In genomic region chr3:17582487-17582886, GRCm38 (mm10) we compare ENCODE assay signal across 14 mouse cellular contexts.
A peak's percentile ranks its signal among the peaks of the same experiment; 100 is the strongest.
DNase-seq lines count a peak whose midpoint lies in the region; ATAC-seq and TF ChIP-seq lines count a peak whose summit lies in the region.
"Had no signal": no experiment of that assay in that cellular context is flagged by ENCODE, and none has a peak within 500 bp of the region (broad histone marks: within the 10 kb centered on the region; RNA-seq: fewer than 3 reads in every experiment).

No protein-coding gene starts in this region.

- H3K9ac ChIP-seq in forebrain, embryonic 13.5 days: no peak overlapping the region
- 0 out of 2 replicates have a peak overlapping the region, but pooled peaks have one; percentile 29 for H3K9ac ChIP-seq in hindbrain, embryonic 15.5 days
- no peak overlapping the region for H3K9ac ChIP-seq in midbrain, postnatal 0 days (replicated peaks; ENCODE audit: low read length, poor library complexity, severe bottlenecking)
- no peak overlapping the region for H3K9ac ChIP-seq in lung, postnatal 0 days (replicated peaks; ENCODE audit: low read depth)
- H3K9ac ChIP-seq: heart, embryonic 15.5 days; lung, embryonic 14.5 days had no signal

- H3K4me3 ChIP-seq in forebrain, embryonic 13.5 days: no peak overlapping the region
- H3K4me3 ChIP-seq in hindbrain, embryonic 15.5 days: no peak overlapping the region
- no peak overlapping the region for H3K4me3 ChIP-seq in midbrain, postnatal 0 days (ENCODE audit: low read depth, low read length)
- no peak overlapping the region for H3K4me3 ChIP-seq in lung, postnatal 0 days (ENCODE audit: low read depth, low read length)
- H3K4me3 ChIP-seq: heart, embryonic 15.5 days; layer of hippocampus, adult 2 months had no signal

- peak overlapping the region; percentile 32 for H3K4me2 ChIP-seq in forebrain, embryonic 13.5 days
- peak overlapping the region; percentile 33 for H3K4me2 ChIP-seq in hindbrain, embryonic 15.5 days
- no peak overlapping the region; the same call in 1 of the 2 replicates for H3K4me2 ChIP-seq in midbrain, postnatal 0 days (ENCODE audit: low read depth, low read length, poor library complexity, severe bottlenecking)
- no peak overlapping the region for H3K4me2 ChIP-seq in lung, postnatal 0 days (replicated peaks; ENCODE audit: low read depth, low read length)
- H3K4me2 ChIP-seq: heart, embryonic 15.5 days; lung, embryonic 14.5 days had no signal

- peak overlapping the region; percentile 60 for H3K27ac ChIP-seq in forebrain, embryonic 13.5 days
- peak overlapping the region; percentile 84 for H3K27ac ChIP-seq in hindbrain, embryonic 15.5 days (replicated peaks)
- H3K27ac ChIP-seq in midbrain, postnatal 0 days (ENCODE audit: low read depth, low read length): peak overlapping the region; percentile 74
- H3K27ac ChIP-seq in lung, postnatal 0 days (ENCODE audit: low read length): no peak overlapping the region
- H3K27ac ChIP-seq: heart, embryonic 15.5 days; layer of hippocampus, adult 2 months had no signal

- TF ChIP-seq CTCF in midbrain, postnatal 0 days (IDR thresholded peaks at IDR 0.05): no peak
- TF ChIP-seq CTCF in lung, postnatal 0 days (IDR thresholded peaks at IDR 0.05): no peak

- 19% methylated on average over 9 of the region's 9 CpGs for WGBS in forebrain, embryonic 13.5 days
- 16% methylated on average over 9 of the region's 9 CpGs for WGBS in hindbrain, embryonic 15.5 days
- 13% methylated on average over 9 of the region's 9 CpGs for WGBS in midbrain, postnatal 0 days
- 46% methylated on average over 9 of the region's 9 CpGs for WGBS in lung, postnatal 0 days

- H3K4me1 ChIP-seq in forebrain, embryonic 13.5 days: no peaks in the 10 kb centered on the region
- H3K4me1 ChIP-seq in hindbrain, embryonic 15.5 days (replicated peaks): no peaks in the 10 kb centered on the region
- H3K4me1 ChIP-seq in midbrain, postnatal 0 days (ENCODE audit: insufficient read depth, low read length): peaks cover 3% of the 10 kb centered on the region; the same call in 1 of the 2 replicates
- H3K4me1 ChIP-seq in lung, postnatal 0 days (ENCODE audit: insufficient read depth, low read depth, low read length): no peaks in the 10 kb centered on the region
- H3K4me1 ChIP-seq: heart, embryonic 15.5 days had no signal

- H3K9me3 ChIP-seq in forebrain, embryonic 13.5 days (replicated peaks): no peaks in the 10 kb centered on the region
- H3K9me3 ChIP-seq in hindbrain, embryonic 15.5 days: no peaks in the 10 kb centered on the region
- H3K9me3 ChIP-seq in midbrain, postnatal 0 days (ENCODE audit: low read length): no peaks in the 10 kb centered on the region
- no peaks in the 10 kb centered on the region for H3K9me3 ChIP-seq in lung, postnatal 0 days (ENCODE audit: low read length)
- H3K9me3 ChIP-seq: heart, embryonic 15.5 days had no signal

- H3K36me3 ChIP-seq in forebrain, embryonic 13.5 days (ENCODE audit: poor library complexity, severe bottlenecking): no peaks in the 10 kb centered on the region
- no peaks in the 10 kb centered on the region for H3K36me3 ChIP-seq in hindbrain, embryonic 15.5 days
- H3K36me3 ChIP-seq in midbrain, postnatal 0 days (ENCODE audit: insufficient read depth, low read length): no peaks in the 10 kb centered on the region
- no peaks in the 10 kb centered on the region for H3K36me3 ChIP-seq in lung, postnatal 0 days (ENCODE audit: insufficient read depth, low read length)
- H3K36me3 ChIP-seq: heart, embryonic 15.5 days had no signal

- H3K27me3 ChIP-seq in forebrain, embryonic 13.5 days: no peaks in the 10 kb centered on the region
- H3K27me3 ChIP-seq in hindbrain, embryonic 15.5 days: no peaks in the 10 kb centered on the region
- no peaks in the 10 kb centered on the region for H3K27me3 ChIP-seq in midbrain, postnatal 0 days (ENCODE audit: insufficient read depth, low read length)
- H3K27me3 ChIP-seq in lung, postnatal 0 days (replicated peaks; ENCODE audit: insufficient read depth, low read length): no peaks in the 10 kb centered on the region
- H3K27me3 ChIP-seq: heart, embryonic 15.5 days had no signal

- 0 out of 2 replicates have a peak, but pooled peaks have one; percentile 57 for ATAC-seq in forebrain, embryonic 13.5 days
- no peak for ATAC-seq in hindbrain, embryonic 15.5 days (ENCODE audit: low FRiP score, low read depth)
- ATAC-seq in midbrain, postnatal 0 days (ENCODE audit: low FRiP score): peak; percentile 70
- ATAC-seq in cerebellum, adult (ENCODE audit: insufficient number of reproducible peaks, low FRiP score, low TSS enrichment): no peak
- no peak for ATAC-seq in lung, postnatal 0 days

- no peak for TF ChIP-seq EP300 in lung, postnatal 0 days (IDR thresholded peaks at IDR 0.05)

- peak; percentile 42 for DNase-seq in embryo, embryonic 11 days
- DNase-seq in midbrain, postnatal 0 days (ENCODE audit: low spot score): peak; percentile 72
- no peak for DNase-seq in lung, postnatal 0 days (ENCODE audit: low spot score)
- DNase-seq in urinary bladder, postnatal 36 days (ENCODE audit: low spot score in 2 of 2): no peak
- DNase-seq: cerebellum, postnatal 14 days; liver; lung, embryonic 14.5 days; right cerebral cortex, postnatal 25 days; thymus, adult 18-20 months had no signal

Comparison
In these comparisons a context has a peak if more than half of its experiments do, and no peak if none do; other contexts are left out.
1. DNase-seq: peak in embryo, embryonic 11 days (single experiment) and midbrain, postnatal 0 days (single experiment); none in lung, postnatal 0 days (single experiment) and urinary bladder, postnatal 36 days (0 of 2).
2. ATAC-seq: peak in forebrain, embryonic 13.5 days (single experiment) and midbrain, postnatal 0 days (single experiment); none in hindbrain, embryonic 15.5 days (single experiment), cerebellum, adult (single experiment) and lung, postnatal 0 days (single experiment).
3. H3K4me2 ChIP-seq: peak in forebrain, embryonic 13.5 days (single experiment) and hindbrain, embryonic 15.5 days (single experiment); none in midbrain, postnatal 0 days (single experiment) and lung, postnatal 0 days (single experiment).